Mouse (Mus musculus) forebrain, embryonic 12.5 days (tissue): ENCODE measurements around the gene Dlgap4. TPM values are rescaled to one million over a fixed set of nuclear protein-coding genes. Genes with fewer than 3 reads are reported as not detected.
"Not testable (repeated sequence)": the region's sequence is repeated elsewhere in the genome, so short reads cannot be mapped to it uniquely, and the experiment has no call there.

ENCODE experiments used
- ATAC-seq: fragments of 200-750 bp; cut with Nextera tagmentation; 2 replicates; pipeline ENCODE4 v1.8.0; 2017; ENCODE audit warnings: moderate TSS enrichment; ENCODE audit not compliant: low FRiP score
- H3K27ac ChIP-seq: fragments of 300-500 bp; sonication (generic); 2 replicates; pipeline ENCODE4 v1.5.1; 2016; ENCODE audit warnings: mild to moderate bottlenecking
- H3K27me3 ChIP-seq: fragments of 300-500 bp; sonication (generic); 2 replicates; pipeline ENCODE4 v1.6.1; 2016; ENCODE audit warnings: mild to moderate bottlenecking
- H3K36me3 ChIP-seq: fragments of 300-500 bp; sonication (generic); replicated peaks from 2 replicates; pipeline ENCODE4 v1.6.1; 2016; ENCODE audit warnings: mild to moderate bottlenecking
- H3K4me1 ChIP-seq: fragments of 300-500 bp; sonication (generic); 2 replicates; pipeline ENCODE4 v1.6.1; 2016
- H3K4me2 ChIP-seq: fragments of 300-500 bp; sonication (generic); 2 replicates; pipeline ENCODE4 v1.6.1; 2016; ENCODE audit warnings: mild to moderate bottlenecking, moderate library complexity
- H3K4me3 ChIP-seq: fragments of 300-500 bp; sonication (generic); replicated peaks from 2 replicates; pipeline ENCODE4 v1.5.1; 2016; ENCODE audit warnings: mild to moderate bottlenecking
- H3K9ac ChIP-seq: fragments of 300-500 bp; sonication (generic); 2 replicates; pipeline ENCODE4 v1.6.1; 2016; ENCODE audit warnings: mild to moderate bottlenecking
- H3K9me3 ChIP-seq: fragments of 300-500 bp; sonication (generic); 2 replicates; pipeline ENCODE4 v1.6.1; 2016
- WGBS: fragments of 180-500 bp; shearing (Covaris S2); methylation state at CpG from one replicate; pipeline ENCODE4 v1.1.7; 2016; 5-methylcytosine and 5-hydroxymethylcytosine counted together
- polyA plus RNA-seq: library from polyadenylated mRNA; unstranded; fragments of >200 nt; fragmentation: Nextera tagmentation; extraction: Ambion mirVana; gene quantifications from 2 replicates; pipeline ENCODE4 v1.2.1, GENCODE M21; 2016

Dlgap4 gene
- polyA plus RNA-seq, 1 experiment from 2014 or later, result 195 TPM

GRCm38 (mm10) chr2:156782481-156783348 lies 169.2 kb downstream of the Dlgap4 start:
- Histone ChIP-seq H3K4me3 (no peak overlapping the region), H3K9me3 (0 out of 2 replicates have a peak, but pooled peaks cover 6% of the 10 kb centered on the region), H3K27me3 (no peaks in the 10 kb centered on the region), H3K9ac (no peak overlapping the region), H3K27ac (no peak overlapping the region), H3K36me3 (no peaks in the 10 kb centered on the region), H3K4me1 (peaks cover 14% of the 10 kb centered on the region), H3K4me2 (no peak overlapping the region)
- no peak for ATAC-seq
- WGBS, result 85% methylated on average over 10 of the region's 10 CpGs

GRCm38 (mm10) chr2:156783349-156783728 lies 169.8 kb downstream of the Dlgap4 start:
- Histone ChIP-seq H3K4me2 (no peak overlapping the region), H3K9ac (no peak overlapping the region), H3K27me3 (no peaks in the 10 kb centered on the region), H3K4me1 (peaks cover 9% of the 10 kb centered on the region), H3K27ac (no peak overlapping the region), H3K36me3 (no peaks in the 10 kb centered on the region), H3K9me3 (0 out of 2 replicates have a peak, but pooled peaks cover 6% of the 10 kb centered on the region), H3K4me3 (no peak overlapping the region)
- WGBS, result 84% methylated on average over 9 of the region's 9 CpGs
- ATAC-seq, result no peak

- Histone ChIP-seq H3K4me3 (no peak overlapping the region), H3K36me3 (no peaks in the 10 kb centered on the region), H3K27me3 (no peaks in the 10 kb centered on the region), H3K4me2 (no peak overlapping the region), H3K9me3 (0 out of 2 replicates have a peak, but pooled peaks cover 6% of the 10 kb centered on the region), H3K4me1 (peaks cover 9% of the 10 kb centered on the region; the same call in 1 of the 2 replicates), H3K9ac (no peak overlapping the region), H3K27ac (no peak overlapping the region)
- no peak for ATAC-seq
- WGBS, result 73% methylated on average over 7 of the region's 7 CpGs
These were observed 170.6 kb downstream of the Dlgap4 start for GRCm38 (mm10) chr2:156784016-156784585.

DNA sequence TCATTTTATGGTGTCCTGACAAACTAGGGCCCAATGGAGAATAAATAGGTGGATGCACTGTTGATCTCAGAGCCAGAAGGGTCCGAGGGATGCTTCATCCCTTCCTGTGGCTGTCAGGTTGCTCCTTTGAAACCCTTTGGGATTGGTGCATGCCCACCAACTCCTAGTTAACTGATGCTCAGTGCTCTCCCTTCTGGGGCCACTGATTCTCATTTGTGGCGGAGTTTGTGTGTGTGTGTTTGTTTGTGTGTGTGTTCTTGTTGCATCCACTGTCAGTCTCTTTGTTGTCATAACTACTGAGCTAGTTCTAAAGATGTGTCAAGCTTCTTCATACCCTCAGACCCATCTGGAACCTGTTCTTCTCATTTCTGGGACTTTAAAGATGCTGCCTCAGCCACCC lies 171.4 kb downstream of the Dlgap4 start:
- Histone ChIP-seq H3K36me3 (no peaks in the 10 kb centered on the region), H3K27me3 (no peaks in the 10 kb centered on the region), H3K4me2 (no peak overlapping the region), H3K9ac (no peak overlapping the region), H3K27ac (no peak overlapping the region), H3K9me3 (0 out of 2 replicates have a peak, but pooled peaks cover 6% of the 10 kb centered on the region), H3K4me1 (peaks cover 9% of the 10 kb centered on the region; the same call in 1 of the 2 replicates), H3K4me3 (no peak overlapping the region)
- no peak for ATAC-seq
- 89% methylated on average over 2 of the region's 2 CpGs for WGBS

DNA sequence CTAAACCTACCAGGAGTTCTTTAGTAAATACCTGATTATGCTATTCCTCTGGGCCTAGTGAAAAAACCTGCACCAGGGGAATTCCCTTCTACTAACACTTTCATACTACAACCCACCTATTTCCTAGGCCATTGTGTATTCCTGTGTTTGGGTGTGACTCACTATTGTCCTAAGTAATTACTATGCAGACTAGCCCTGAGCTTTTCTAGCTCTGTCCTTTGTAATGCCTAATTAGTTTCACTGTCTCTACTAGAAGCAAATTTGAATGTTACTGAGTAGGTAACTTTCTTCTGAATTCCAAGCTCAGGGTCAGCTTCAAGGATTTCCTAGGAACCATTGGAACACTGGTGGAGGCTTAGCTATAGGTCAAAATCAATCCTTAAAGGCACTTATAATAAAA lies 172.9 kb downstream of the Dlgap4 start:
- H3K27me3 ChIP-seq, H3K9ac ChIP-seq, H3K4me3 ChIP-seq, ATAC-seq, H3K36me3 ChIP-seq, H3K4me2 ChIP-seq, H3K9me3 ChIP-seq, H3K27ac ChIP-seq, H3K4me1 ChIP-seq: not testable (repeated sequence)

GRCm38 (mm10) chr2:156787090-156787775 lies 173.7 kb downstream of the Dlgap4 start:
- ATAC-seq, result no peak
- no peak overlapping the region for H3K4me3 ChIP-seq
- no peak overlapping the region for H3K9ac ChIP-seq
- H3K36me3 ChIP-seq, result 0 out of 2 replicates have a peak, but pooled peaks cover 2% of the 10 kb centered on the region
- peaks cover 14% of the 10 kb centered on the region for H3K9me3 ChIP-seq
- no peaks in the 10 kb centered on the region for H3K27me3 ChIP-seq
- 87% methylated on average over 5 of the region's 5 CpGs for WGBS
- no peaks in the 10 kb centered on the region for H3K4me1 ChIP-seq
- no peak overlapping the region for H3K27ac ChIP-seq
- no peak overlapping the region for H3K4me2 ChIP-seq

GRCm38 (mm10) chr2:156787776-156788105 lies 174.2 kb downstream of the Dlgap4 start:
- peaks cover 17% of the 10 kb centered on the region for H3K9me3 ChIP-seq
- 0 out of 2 replicates have a peak, but pooled peaks cover 2% of the 10 kb centered on the region for H3K36me3 ChIP-seq
- WGBS, result 45% methylated on average over 3 of the region's 3 CpGs
- no peak for ATAC-seq
- no peak overlapping the region for H3K27ac ChIP-seq
- no peaks in the 10 kb centered on the region for H3K4me1 ChIP-seq
- H3K4me2 ChIP-seq, result no peak overlapping the region
- no peak overlapping the region for H3K9ac ChIP-seq
- no peaks in the 10 kb centered on the region for H3K27me3 ChIP-seq
- no peak overlapping the region for H3K4me3 ChIP-seq

DNA sequence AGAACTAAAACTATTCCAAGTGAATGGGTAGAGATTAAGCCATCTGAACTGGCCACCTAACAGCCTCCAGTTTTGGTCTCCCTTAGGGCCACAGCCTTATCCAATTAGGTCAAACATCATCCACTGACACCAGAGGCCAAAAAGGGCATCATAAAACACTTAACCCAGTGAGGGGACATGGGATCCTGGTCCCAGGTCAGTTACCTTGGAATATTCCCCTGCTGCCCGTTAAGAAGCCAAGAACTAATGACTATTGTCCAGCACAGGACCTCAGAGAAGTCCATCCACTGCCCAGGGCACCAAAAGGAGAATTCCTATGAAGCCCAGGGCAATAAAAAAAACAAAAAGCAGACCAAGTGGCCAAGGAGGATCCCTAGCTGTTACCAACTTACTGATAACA lies 175.3 kb downstream of the Dlgap4 start:
- H3K4me1 ChIP-seq, result no peaks in the 10 kb centered on the region
- ATAC-seq, result no peak
- 86% methylated on average over 1 of the region's 1 CpGs for WGBS

GRCm38 (mm10) chr2:156798516-156798915 lies 185.0 kb downstream of the Dlgap4 start:
- Histone ChIP-seq H3K4me2 (no peak overlapping the region), H3K36me3 (no peaks in the 10 kb centered on the region), H3K4me1 (no peaks in the 10 kb centered on the region), H3K9ac (no peak overlapping the region), H3K27ac (no peak overlapping the region), H3K9me3 (0 out of 2 replicates have a peak, but pooled peaks cover 5% of the 10 kb centered on the region), H3K4me3 (no peak overlapping the region), H3K27me3 (no peaks in the 10 kb centered on the region)
- 92% methylated on average over 1 of the region's 1 CpGs for WGBS
- no peak for ATAC-seq

More for the DNA sequence above, 175.3 kb downstream of the Dlgap4 start:
- peaks cover 17% of the 10 kb centered on the region for H3K9me3 ChIP-seq
- 0 out of 2 replicates have a peak, but pooled peaks cover 2% of the 10 kb centered on the region for H3K36me3 ChIP-seq
- no peak overlapping the region for H3K27ac ChIP-seq
- H3K4me2 ChIP-seq, result no peak overlapping the region
- H3K9ac ChIP-seq, result no peak overlapping the region
- no peak overlapping the region for H3K4me3 ChIP-seq
- H3K27me3 ChIP-seq, result no peaks in the 10 kb centered on the region

DNA sequence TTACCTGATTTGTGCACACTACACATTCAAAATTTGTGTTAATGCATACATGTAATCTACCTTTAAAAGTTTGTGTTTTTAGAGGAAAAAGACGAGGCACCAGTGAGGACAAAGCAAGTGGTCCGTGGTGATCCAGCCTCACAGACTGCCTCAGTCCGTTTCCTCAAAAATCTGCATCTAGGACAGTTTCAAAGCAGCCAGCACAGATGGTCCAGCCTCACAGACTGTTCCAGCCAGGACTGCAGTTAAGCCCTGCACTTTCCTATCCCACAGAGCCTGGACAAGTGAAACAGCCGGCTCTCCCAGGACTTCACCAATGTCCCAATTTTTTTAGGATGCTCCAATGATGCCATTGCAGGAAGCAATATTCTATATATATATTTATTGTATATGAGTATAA lies 187.5 kb downstream of the Dlgap4 start:
- no peaks in the 10 kb centered on the region for H3K4me1 ChIP-seq
- H3K27me3 ChIP-seq, result no peaks in the 10 kb centered on the region
- no peak overlapping the region for H3K9ac ChIP-seq
- 0 out of 2 replicates have a peak, but pooled peaks cover 5% of the 10 kb centered on the region for H3K9me3 ChIP-seq
- H3K4me2 ChIP-seq, result no peak overlapping the region
- ATAC-seq, result no peak
- 79% methylated on average over 4 of the region's 4 CpGs for WGBS
- no peaks in the 10 kb centered on the region for H3K36me3 ChIP-seq
- H3K4me3 ChIP-seq, result no peak overlapping the region
- no peak overlapping the region for H3K27ac ChIP-seq

- H3K27me3 ChIP-seq, H3K27ac ChIP-seq, H3K4me1 ChIP-seq, H3K4me2 ChIP-seq, ATAC-seq, H3K36me3 ChIP-seq, H3K4me3 ChIP-seq, H3K9me3 ChIP-seq, H3K9ac ChIP-seq: not testable (repeated sequence)
- WGBS, result 48% methylated on average over 9 of the region's 9 CpGs
These were observed 188.6 kb downstream of the Dlgap4 start for GRCm38 (mm10) chr2:156802116-156802515.

GRCm38 (mm10) chr2:156803698-156804372 lies 190.3 kb downstream of the Dlgap4 start:
- H3K4me1 ChIP-seq, result no peaks in the 10 kb centered on the region
- no peak overlapping the region for H3K4me2 ChIP-seq
- no peaks in the 10 kb centered on the region for H3K27me3 ChIP-seq
- no peaks in the 10 kb centered on the region for H3K36me3 ChIP-seq
- H3K9me3 ChIP-seq, result no peaks in the 10 kb centered on the region
- no peak overlapping the region for H3K27ac ChIP-seq
- H3K9ac ChIP-seq, result no peak overlapping the region
- 62% methylated on average over 4 of the region's 4 CpGs for WGBS
- H3K4me3 ChIP-seq, result no peak overlapping the region
- ATAC-seq, result no peak
